Mouse (Mus musculus) stomach, embryonic 15.5 days (tissue): ENCODE results near the gene Rft1. TPM values are rescaled to one million over a fixed set of nuclear protein-coding genes. Genes with fewer than 3 reads are reported as not detected.

Source experiments
- ATAC-seq: fragments of 200-750 bp; cut with Nextera tagmentation; 2 replicates; pipeline ENCODE4 v1.8.0; 2017; ENCODE audit warnings: low read depth, moderate number of reproducible peaks, moderate TSS enrichment; ENCODE audit not compliant: insufficient read depth, low FRiP score
- H3K27ac ChIP-seq: fragments of 300-500 bp; sonication (generic); 2 replicates; pipeline ENCODE4 v1.5.1; 2015; ENCODE audit warnings: mild to moderate bottlenecking, inconsistent platforms
- H3K27me3 ChIP-seq: fragments of 300-500 bp; sonication (generic); replicated peaks from 2 replicates; pipeline ENCODE4 v1.6.1; 2015; ENCODE audit warnings: inconsistent platforms
- H3K36me3 ChIP-seq: fragments of 300-500 bp; sonication (generic); 2 replicates; pipeline ENCODE4 v1.6.1; 2015; ENCODE audit warnings: inconsistent platforms
- H3K4me1 ChIP-seq: fragments of 300-500 bp; sonication (generic); 2 replicates; pipeline ENCODE4 v1.6.1; 2015; ENCODE audit warnings: inconsistent platforms
- H3K4me2 ChIP-seq: fragments of 300-500 bp; sonication (generic); 2 replicates; pipeline ENCODE4 v1.6.1; 2015; ENCODE audit warnings: mild to moderate bottlenecking, inconsistent platforms
- H3K4me3 ChIP-seq: fragments of 300-500 bp; sonication (generic); replicated peaks from 2 replicates; pipeline ENCODE4 v1.5.1; 2015; ENCODE audit warnings: inconsistent platforms
- H3K9ac ChIP-seq: fragments of 300-500 bp; sonication (generic); 2 replicates; pipeline ENCODE4 v1.6.1; 2015; ENCODE audit warnings: inconsistent platforms
- H3K9me3 ChIP-seq: fragments of 300-500 bp; sonication (generic); 2 replicates; pipeline ENCODE4 v1.6.1; 2016; ENCODE audit warnings: inconsistent platforms
- WGBS: fragments of 180-500 bp; shearing (Covaris S2); methylation state at CpG from one replicate; pipeline ENCODE4 v1.1.7; 2015; 5-methylcytosine and 5-hydroxymethylcytosine counted together
- polyA plus RNA-seq: library from polyadenylated mRNA; unstranded; fragments of >200 nt; fragmentation: Nextera tagmentation; extraction: Ambion mirVana; gene quantifications from 2 replicates; pipeline ENCODE4 v1.2.1, GENCODE M21; 2015

Gene Rft1
- polyA plus RNA-seq, 1 experiment from 2014 or later: 14.7 TPM

GRCm38 (mm10) chr14:30736413-30736812 is 82.3 kb downstream of the Rft1 start:
- Histone ChIP-seq H3K4me3 (no peak overlapping the region), H3K27me3 (no peaks in the 10 kb centered on the region), H3K9ac (no peak overlapping the region), H3K36me3 (no peaks in the 10 kb centered on the region), H3K4me1 (no peaks in the 10 kb centered on the region), H3K9me3 (no peaks in the 10 kb centered on the region), H3K27ac (no peak overlapping the region), H3K4me2 (no peak overlapping the region)
- ATAC-seq: no peak
- WGBS: 72% methylated on average over 1 of the region's 1 CpGs

Other genes with a start within 250 kb of the Rft1 start
- 21.4 and 23.6 TPM in 2 replicates for gene Dcp1a, start 174.8 kb upstream of the Rft1 start, polyA plus RNA-seq
- 5.5 and 6.1 TPM in 2 replicates for gene Cacna1d, start 162.9 kb upstream of the Rft1 start, polyA plus RNA-seq
- 270 and 299 TPM in 2 replicates for gene Tkt, start 106.0 kb upstream of the Rft1 start, polyA plus RNA-seq
- gene Prkcd, start 28.1 kb upstream of the Rft1 start, polyA plus RNA-seq: 56.2 and 59.1 TPM in 2 replicates
- 12.1 and 12.2 TPM in 2 replicates for gene Sfmbt1, start 60.5 kb downstream of the Rft1 start, polyA plus RNA-seq
- 24.3 and 26.3 TPM in 2 replicates for gene Tmem110, start 171.2 kb downstream of the Rft1 start, polyA plus RNA-seq
- gene Mustn1, start 224.8 kb downstream of the Rft1 start, polyA plus RNA-seq: 6.0 and 6.6 TPM in 2 replicates
- gene Itih4, start 232.1 kb downstream of the Rft1 start, polyA plus RNA-seq: 3.2 and 7.8 TPM in 2 replicates